Mouse (Mus musculus): ENCODE data around the gene Gm3238. TPM values are rescaled to one million over a fixed set of nuclear protein-coding genes. Genes with fewer than 3 reads are reported as not detected.
"Not testable (repeated sequence)": the region's sequence is repeated elsewhere in the genome, so short reads cannot be mapped to it uniquely, and the experiment has no call there.

The Gm3238 gene
- total and polyA plus RNA-seq, 3 experiments = not detected

DNA sequence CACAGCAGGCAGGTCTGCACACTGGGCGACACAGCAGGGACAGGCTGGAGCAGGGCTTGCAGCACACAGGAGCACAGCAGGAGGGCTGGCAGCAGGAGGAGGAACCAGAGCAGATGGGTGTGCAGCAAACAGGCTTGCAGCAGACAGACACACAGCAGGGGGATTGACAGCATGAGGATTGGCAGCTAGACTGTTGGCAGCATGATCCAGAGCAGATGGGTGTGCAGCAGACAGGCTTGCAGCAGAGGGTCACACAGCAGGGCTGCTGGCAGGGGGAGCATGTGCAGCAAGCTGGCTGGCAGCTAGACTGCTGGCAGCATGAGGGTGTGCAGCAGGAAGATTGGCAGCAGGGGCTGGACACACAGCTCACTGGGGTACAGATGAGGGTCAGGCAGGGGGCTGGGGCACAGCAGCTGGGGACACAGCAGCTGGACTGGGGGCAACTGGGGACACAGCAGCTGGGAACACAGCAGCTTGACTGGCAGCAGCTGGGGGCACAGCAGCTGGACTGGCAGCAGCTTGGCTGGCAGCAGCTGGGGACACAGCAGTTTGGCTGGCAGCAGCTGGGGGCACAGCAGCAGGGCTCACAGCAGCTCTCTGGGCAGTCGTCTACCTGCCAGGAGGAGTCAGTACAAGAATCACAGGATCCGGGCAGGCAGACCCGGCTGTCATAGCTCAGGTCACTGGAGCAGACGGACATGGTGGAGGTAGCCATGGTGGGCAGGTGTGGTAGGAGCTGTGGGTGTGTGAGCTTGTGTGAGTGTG is 29.0 kb downstream of the Gm3238 start, which contains the start of gene Gm18596:
TSS of gene Gm18596 (minus strand) at position 715 of the 765 bp plus-strand sequence.
- DNase-seq = not testable (repeated sequence)

DNA sequence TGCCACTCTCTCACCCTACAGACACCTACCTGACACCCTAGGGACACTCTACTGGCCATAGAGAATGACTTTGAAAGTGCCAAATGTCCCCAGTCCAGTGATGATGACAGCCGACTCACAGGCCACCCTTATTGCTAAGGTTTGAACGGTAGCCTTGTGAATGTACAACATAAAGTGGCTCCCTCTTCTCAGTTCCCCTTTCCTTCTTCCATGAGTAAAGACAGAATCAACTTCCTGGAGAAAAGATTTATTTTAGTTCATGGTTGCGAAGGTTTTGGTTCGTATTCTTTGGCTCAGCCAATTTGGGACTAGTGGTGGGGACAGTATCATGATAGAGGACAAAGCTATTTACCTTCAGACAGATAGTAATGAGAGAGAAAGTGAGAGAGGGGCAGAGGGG is 32.2 kb downstream of the Gm3238 start:
- no peak for DNase-seq

DNA sequence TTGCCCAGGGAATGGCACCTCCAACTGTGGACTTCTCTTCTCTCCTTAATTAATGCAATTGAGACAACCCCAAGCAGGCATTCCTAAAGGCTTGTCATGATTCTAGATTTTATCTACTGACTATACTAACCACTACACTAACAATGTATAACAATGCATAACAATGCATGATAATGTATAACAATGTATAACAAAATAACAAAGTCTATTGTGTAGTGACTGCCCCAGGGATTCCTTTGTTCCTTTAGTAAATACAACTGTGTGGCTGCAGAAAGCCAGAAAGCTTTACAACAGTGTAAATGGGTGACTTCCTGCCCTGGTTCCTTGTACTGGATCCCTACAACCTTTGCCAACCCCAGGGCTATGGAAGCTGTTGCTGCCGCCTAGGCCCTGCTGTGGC is 35.2 kb downstream of the Gm3238 start:
- no peak for DNase-seq

DNA sequence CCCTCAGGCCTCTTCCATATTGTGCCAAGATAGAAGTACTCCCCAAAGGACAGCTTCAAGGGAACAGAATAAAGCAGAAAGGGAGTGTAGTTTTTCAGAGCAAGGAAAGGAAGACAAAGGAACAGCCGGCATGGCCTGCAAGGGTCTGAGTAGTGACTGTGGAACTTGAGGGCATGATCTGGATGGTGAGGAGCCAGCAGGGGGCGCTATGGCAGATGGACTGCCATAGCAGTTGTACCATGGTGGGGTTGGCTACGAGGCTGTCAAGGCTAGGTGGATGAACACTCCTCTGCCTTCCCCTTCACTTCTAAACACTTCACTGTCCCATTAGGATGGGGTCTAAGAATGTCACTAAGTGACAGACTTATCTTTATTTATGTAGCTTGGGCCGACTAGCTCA is 41.9 kb downstream of the Gm3238 start:
- DNase-seq = no peak

DNA sequence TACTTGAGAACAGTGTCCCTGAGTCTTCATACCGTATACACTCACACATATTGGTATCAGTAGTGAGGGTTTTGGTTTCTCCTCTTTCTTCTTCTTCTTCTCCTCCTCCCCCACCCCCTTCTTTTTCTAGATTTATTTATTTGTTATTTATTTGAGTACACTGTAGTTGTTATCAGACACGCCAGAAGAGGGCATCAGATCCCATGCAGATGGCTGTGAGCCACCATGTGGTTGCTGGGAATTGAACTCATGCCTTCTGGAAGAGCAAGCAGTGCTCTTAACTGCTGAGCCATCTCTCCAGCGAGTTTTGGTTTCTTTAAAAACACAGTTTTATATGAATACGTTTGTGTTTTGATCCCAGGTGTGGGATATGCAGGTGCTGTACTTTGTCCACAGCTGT is 42.8 kb downstream of the Gm3238 start:
- no peak for DNase-seq

DNA sequence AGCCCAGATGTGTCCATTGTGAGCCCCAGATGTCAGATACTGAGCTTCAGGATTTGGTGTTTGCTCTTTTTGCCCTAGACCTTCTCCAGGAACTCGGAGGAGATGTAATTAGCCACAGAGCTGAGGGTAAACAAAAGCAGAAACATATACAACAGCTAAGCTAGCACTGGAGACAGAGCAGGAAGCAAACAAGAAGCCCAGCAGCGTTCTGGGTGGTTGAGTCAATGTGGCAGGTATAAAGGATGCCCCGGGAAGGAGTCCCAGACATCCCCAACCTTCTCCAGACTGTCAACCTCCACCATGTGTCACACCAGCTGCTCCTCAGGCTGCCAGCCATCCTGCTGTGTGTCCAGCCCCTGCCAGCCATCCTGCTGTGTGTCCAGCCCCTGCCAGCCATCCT is 44.9 kb downstream of the Gm3238 start, which contains the start of gene Gm10100:
TSS of gene Gm10100 (plus strand) at position 301 of the 400 bp plus-strand sequence.
- no peak for DNase-seq

DNA sequence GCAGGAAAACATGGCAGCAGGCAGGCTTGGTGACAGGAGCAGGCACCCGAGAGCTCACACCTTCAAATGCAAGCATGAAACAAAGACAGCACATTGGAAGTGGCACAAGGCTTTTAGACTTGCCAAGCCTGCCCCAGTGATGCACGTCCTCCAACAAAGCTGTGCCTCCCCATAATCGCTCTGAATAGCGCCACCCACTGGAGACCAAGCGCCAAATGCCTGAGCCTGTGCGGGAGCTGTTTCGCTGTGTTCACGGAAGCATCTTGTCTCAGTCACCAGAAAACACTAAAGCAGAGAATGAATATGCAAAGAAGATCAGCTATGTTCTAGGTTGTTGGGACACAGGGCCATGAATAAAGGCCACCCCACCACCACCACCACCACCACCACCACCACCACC is 46.3 kb downstream of the Gm3238 start:
- DNase-seq = no peak

Other genes with a start within 250 kb of the Gm3238 start
Only the 30 nearest of the 32 such genes appear.
- 100 to 1,000 TPM; 174 to 202 TPM for gene Pttg1ip, start 189.6 kb downstream of the Gm3238 start, total RNA-seq (2021)
- 127 and 165 TPM in 2 replicates for gene Pttg1ip, start 189.6 kb downstream of the Gm3238 start, polyA plus RNA-seq (2012; rRNA removed)
- 100 to 1,000 TPM in 1 of 2 experiments, 10 to 100 TPM in 1; 97.7 to 104 TPM for gene Sumo3, start 165.2 kb downstream of the Gm3238 start, total RNA-seq (2021)
- gene Sumo3, start 165.2 kb downstream of the Gm3238 start, polyA plus RNA-seq (2012; rRNA removed) = 83.8 and 91.1 TPM in 2 replicates
- gene Gm49325, start 165.1 kb downstream of the Gm3238 start, total RNA-seq (2021) = 10 to 100 TPM; 27.5 to 28.5 TPM
- gene Gm49325, start 165.1 kb downstream of the Gm3238 start, polyA plus RNA-seq (2012; rRNA removed) = not detected in 2 replicates
- gene Ube2g2, start 149.1 kb downstream of the Gm3238 start, total RNA-seq (2021) = 10 to 100 TPM; 50.0 to 55.0 TPM
- 27.9 and 37.4 TPM in 2 replicates for gene Ube2g2, start 149.1 kb downstream of the Gm3238 start, polyA plus RNA-seq (2012; rRNA removed)
- under 1 TPM; 0.17 to 0.62 TPM for gene Tspear, start 84.8 kb downstream of the Gm3238 start, total RNA-seq (2021)
- 0.94 and 1.1 TPM in 2 replicates for gene Tspear, start 84.8 kb downstream of the Gm3238 start, polyA plus RNA-seq (2012; rRNA removed)
- gene Gm19402, start 80.6 kb downstream of the Gm3238 start, total RNA-seq (2021) = not detected
- not detected in 2 replicates for gene Gm19402, start 80.6 kb downstream of the Gm3238 start, polyA plus RNA-seq (2012; rRNA removed)
- gene Gm9508, start 74.1 kb downstream of the Gm3238 start, total RNA-seq (2021) = not detected
- not detected in 2 replicates for gene Gm9508, start 74.1 kb downstream of the Gm3238 start, polyA plus RNA-seq (2012; rRNA removed)
- not detected for gene Gm10272, start 64.7 kb downstream of the Gm3238 start, total RNA-seq (2021)
- gene Gm10272, start 64.7 kb downstream of the Gm3238 start, polyA plus RNA-seq (2012; rRNA removed) = not detected in 2 replicates
- gene Gm10024, start 59.9 kb downstream of the Gm3238 start, total RNA-seq (2021) = not detected
- gene Gm10024, start 59.9 kb downstream of the Gm3238 start, polyA plus RNA-seq (2012; rRNA removed) = not detected in 2 replicates
- not detected for gene Gm10142, start 55.5 kb downstream of the Gm3238 start, total RNA-seq (2021)
- gene Gm10142, start 55.5 kb downstream of the Gm3238 start, polyA plus RNA-seq (2012; rRNA removed) = not detected in 2 replicates
- gene Krtap12-1, start 50.7 kb downstream of the Gm3238 start, total RNA-seq (2021) = not detected
- gene Krtap12-1, start 50.7 kb downstream of the Gm3238 start, polyA plus RNA-seq (2012; rRNA removed) = not detected in 2 replicates
- gene Gm10100, start 44.8 kb downstream of the Gm3238 start, total RNA-seq (2021) = not detected
- not detected in 2 replicates for gene Gm10100, start 44.8 kb downstream of the Gm3238 start, polyA plus RNA-seq (2012; rRNA removed)
- not detected for gene Gm18596, start 28.7 kb downstream of the Gm3238 start, total RNA-seq (2021)
- not detected in 2 replicates for gene Gm18596, start 28.7 kb downstream of the Gm3238 start, polyA plus RNA-seq (2012; rRNA removed)
- gene Gm9736, start 20.0 kb downstream of the Gm3238 start, total RNA-seq (2021) = not detected
- gene Gm9736, start 20.0 kb downstream of the Gm3238 start, polyA plus RNA-seq (2012; rRNA removed) = not detected in 2 replicates
- gene Gm3233, start 11.6 kb downstream of the Gm3238 start, total RNA-seq (2021) = not detected
- not detected in 2 replicates for gene Gm3233, start 11.6 kb downstream of the Gm3238 start, polyA plus RNA-seq (2012; rRNA removed)
- gene Gm7138, start 5.6 kb upstream of the Gm3238 start, total RNA-seq (2021) = not detected
- gene Gm7138, start 5.6 kb upstream of the Gm3238 start, polyA plus RNA-seq (2012; rRNA removed) = not detected in 2 replicates
- gene Gm3250, start 11.2 kb upstream of the Gm3238 start, total RNA-seq (2021) = not detected
- not detected in 2 replicates for gene Gm3250, start 11.2 kb upstream of the Gm3238 start, polyA plus RNA-seq (2012; rRNA removed)
- not detected for gene Gm7137, start 16.9 kb upstream of the Gm3238 start, total RNA-seq (2021)
- not detected in 2 replicates for gene Gm7137, start 16.9 kb upstream of the Gm3238 start, polyA plus RNA-seq (2012; rRNA removed)
- not detected for gene Gm9639, start 23.8 kb upstream of the Gm3238 start, total RNA-seq (2021)
- gene Gm9639, start 23.8 kb upstream of the Gm3238 start, polyA plus RNA-seq (2012; rRNA removed) = not detected in 2 replicates
- not detected for gene Gm19668, start 27.8 kb upstream of the Gm3238 start, total RNA-seq (2021)
- not detected in 2 replicates for gene Gm19668, start 27.8 kb upstream of the Gm3238 start, polyA plus RNA-seq (2012; rRNA removed)
- gene Gm9507, start 40.5 kb upstream of the Gm3238 start, total RNA-seq (2021) = not detected
- 0.31 TPM in 1 of 2 replicates, not detected in the other for gene Gm9507, start 40.5 kb upstream of the Gm3238 start, polyA plus RNA-seq (2012; rRNA removed)
- gene Gm2696, start 43.4 kb upstream of the Gm3238 start, total RNA-seq (2021) = not detected
- not detected in 2 replicates for gene Gm2696, start 43.4 kb upstream of the Gm3238 start, polyA plus RNA-seq (2012; rRNA removed)
- gene Krtap10-4, start 55.8 kb upstream of the Gm3238 start, total RNA-seq (2021) = not detected
- not detected in 2 replicates for gene Krtap10-4, start 55.8 kb upstream of the Gm3238 start, polyA plus RNA-seq (2012; rRNA removed)
- gene Krtap10-10, start 64.6 kb upstream of the Gm3238 start, total RNA-seq (2021) = not detected
- gene Krtap10-10, start 64.6 kb upstream of the Gm3238 start, polyA plus RNA-seq (2012; rRNA removed) = not detected in 2 replicates
- not detected for gene Gm36176, start 75.5 kb upstream of the Gm3238 start, total RNA-seq (2021)
- gene Gm36176, start 75.5 kb upstream of the Gm3238 start, polyA plus RNA-seq (2012; rRNA removed) = not detected in 2 replicates
- not detected for gene Gm10318, start 81.5 kb upstream of the Gm3238 start, total RNA-seq (2021)
- not detected in 2 replicates for gene Gm10318, start 81.5 kb upstream of the Gm3238 start, polyA plus RNA-seq (2012; rRNA removed)
- not detected for gene Gm3285, start 90.7 kb upstream of the Gm3238 start, total RNA-seq (2021)
- not detected in 2 replicates for gene Gm3285, start 90.7 kb upstream of the Gm3238 start, polyA plus RNA-seq (2012; rRNA removed)
- gene Lrrc3, start 131.2 kb upstream of the Gm3238 start, total RNA-seq (2021) = 1 to 10 TPM; 5.2 to 8.1 TPM
- 4.1 and 6.3 TPM in 2 replicates for gene Lrrc3, start 131.2 kb upstream of the Gm3238 start, polyA plus RNA-seq (2012; rRNA removed)
- gene Trpm2, start 199.2 kb upstream of the Gm3238 start, total RNA-seq (2021) = 1 to 10 TPM; 2.6 to 3.2 TPM
- 3.0 and 3.1 TPM in 2 replicates for gene Trpm2, start 199.2 kb upstream of the Gm3238 start, polyA plus RNA-seq (2012; rRNA removed)
- gene 1810043G02Rik, start 207.2 kb upstream of the Gm3238 start, total RNA-seq (2021) = 10 to 100 TPM; 19.7 to 23.7 TPM
- 92.1 and 111 TPM in 2 replicates for gene 1810043G02Rik, start 207.2 kb upstream of the Gm3238 start, polyA plus RNA-seq (2012; rRNA removed)